Mouse (Mus musculus): Measurements from ENCODE around the gene Ahsg.

Gene Ahsg

GRCm38 (mm10) chr16:22888835-22889234 is 2.2 kb upstream of the Ahsg start:
- no peak for DNase-seq

DNA sequence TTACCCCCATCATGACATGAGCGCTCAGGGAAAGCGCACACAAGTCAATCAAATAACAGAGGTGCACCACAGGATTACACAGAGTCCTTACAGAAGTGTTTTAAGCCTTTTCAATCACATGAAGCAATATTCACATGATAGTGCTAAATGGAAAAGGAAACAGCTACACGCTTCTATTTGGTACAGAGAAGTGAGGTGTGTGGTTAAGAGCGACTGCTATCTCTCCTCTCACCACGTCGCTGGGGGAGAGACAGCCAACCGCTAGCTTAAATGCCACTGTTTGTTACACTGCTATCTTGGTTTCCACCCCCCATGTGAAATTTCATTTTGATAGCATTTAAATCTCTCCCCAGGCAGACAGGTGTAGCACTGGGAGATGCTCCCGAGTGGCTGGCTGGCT is 1.4 kb upstream of the Ahsg start:
- no peak for DNase-seq

DNA sequence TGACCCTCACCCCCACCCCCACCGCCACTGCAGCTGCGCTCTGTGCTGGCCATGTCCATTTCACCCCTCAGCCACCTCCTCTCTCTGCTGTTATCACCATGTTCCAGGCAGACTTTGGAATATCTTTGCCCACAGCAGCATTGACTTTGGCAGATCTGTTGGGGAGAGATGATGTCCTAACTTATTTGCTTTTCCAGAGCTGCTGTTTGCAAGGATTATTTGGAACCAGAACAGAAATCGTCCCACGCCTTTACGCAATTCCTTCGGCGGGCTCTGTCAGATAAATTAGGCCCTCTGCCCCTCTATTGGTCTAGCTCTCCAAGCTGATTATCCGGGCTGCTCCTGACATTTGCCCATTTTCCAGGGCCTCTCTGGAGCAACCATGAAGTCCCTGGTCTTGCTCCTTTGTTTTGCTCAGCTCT is 667 bp downstream of the Ahsg start:
- no peak for DNase-seq

DNA sequence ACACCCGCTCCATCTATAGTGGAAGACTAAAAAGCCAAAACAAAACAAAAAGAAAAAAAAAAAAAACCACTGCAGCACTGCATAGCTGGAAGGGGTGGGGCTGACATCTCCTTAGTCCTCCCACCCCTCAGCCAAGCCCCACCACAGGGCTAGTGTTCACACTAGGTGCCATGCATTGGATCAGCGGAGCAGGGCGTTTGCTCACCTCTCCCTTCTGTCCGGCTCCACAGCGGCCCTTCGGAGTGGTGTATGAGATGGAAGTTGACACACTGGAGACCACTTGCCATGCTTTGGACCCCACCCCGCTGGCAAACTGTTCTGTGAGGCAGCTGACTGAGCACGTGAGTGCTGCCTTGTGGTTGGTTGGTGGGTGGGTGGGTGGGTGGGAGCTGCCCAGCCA is 3.0 kb downstream of the Ahsg start:
- DNase-seq = no peak

GRCm38 (mm10) chr16:22896618-22897017 is 5.5 kb downstream of the Ahsg start:
- no peak for DNase-seq

GRCm38 (mm10) chr16:22899346-22899745 is 8.3 kb downstream of the Ahsg start:
- DNase-seq = no peak

- DNase-seq = no peak
These were observed 8.9 kb downstream of the Ahsg start for GRCm38 (mm10) chr16:22899866-22900570.

GRCm38 (mm10) chr16:22901326-22901725 is 10.2 kb downstream of the Ahsg start:
- no peak for DNase-seq

- no peak for DNase-seq
These were observed 18.2 kb downstream of the Ahsg start for GRCm38 (mm10) chr16:22909290-22909689.

GRCm38 (mm10) chr16:22911986-22912385 is 20.9 kb downstream of the Ahsg start:
- no peak for DNase-seq

DNA sequence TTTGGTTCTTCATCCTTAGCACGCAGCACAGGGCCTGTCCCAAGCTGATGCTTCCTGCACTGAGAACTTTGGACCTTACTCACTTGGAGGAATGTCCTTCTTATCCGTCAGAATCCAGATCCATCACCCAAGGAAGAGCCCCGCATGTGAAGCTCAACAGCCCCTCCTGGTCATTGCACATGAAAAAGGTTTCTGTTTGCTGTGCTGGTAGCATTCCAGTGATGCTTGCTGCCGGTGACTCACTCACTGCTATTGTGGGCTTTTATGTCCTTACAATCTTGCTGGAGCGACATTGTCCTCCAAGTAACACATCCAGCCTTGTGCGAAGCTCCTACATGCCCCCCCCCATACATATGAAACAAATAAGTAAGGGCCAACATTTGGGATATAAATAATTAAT is 21.8 kb downstream of the Ahsg start:
- DNase-seq = no peak

GRCm38 (mm10) chr16:22914276-22914675 is 23.2 kb downstream of the Ahsg start:
- DNase-seq = no peak

DNA sequence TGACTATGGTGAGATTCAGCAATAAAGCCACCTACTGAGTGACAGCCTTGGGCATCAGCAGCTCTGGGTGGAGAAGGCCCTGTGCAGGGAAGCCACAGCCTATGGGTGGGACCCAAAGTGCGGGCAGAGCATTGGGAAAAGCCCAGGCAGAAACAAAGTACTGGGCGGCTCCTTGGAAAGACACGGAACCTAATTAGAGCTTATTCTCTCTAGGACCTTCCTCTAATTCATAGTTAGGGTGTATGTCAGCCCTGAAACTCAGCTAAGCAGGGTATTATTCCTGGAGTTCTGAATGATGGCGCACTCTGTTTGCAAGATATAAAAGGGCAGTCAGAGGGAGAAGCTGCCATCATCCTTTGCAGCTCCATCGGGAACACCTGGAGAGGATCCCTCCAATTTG is 27.0 kb downstream of the Ahsg start, which contains the start of gene Fetub:
TSS of gene Fetub (plus strand) at position 301 of the 400 bp plus-strand sequence.
- no peak for DNase-seq

DNA sequence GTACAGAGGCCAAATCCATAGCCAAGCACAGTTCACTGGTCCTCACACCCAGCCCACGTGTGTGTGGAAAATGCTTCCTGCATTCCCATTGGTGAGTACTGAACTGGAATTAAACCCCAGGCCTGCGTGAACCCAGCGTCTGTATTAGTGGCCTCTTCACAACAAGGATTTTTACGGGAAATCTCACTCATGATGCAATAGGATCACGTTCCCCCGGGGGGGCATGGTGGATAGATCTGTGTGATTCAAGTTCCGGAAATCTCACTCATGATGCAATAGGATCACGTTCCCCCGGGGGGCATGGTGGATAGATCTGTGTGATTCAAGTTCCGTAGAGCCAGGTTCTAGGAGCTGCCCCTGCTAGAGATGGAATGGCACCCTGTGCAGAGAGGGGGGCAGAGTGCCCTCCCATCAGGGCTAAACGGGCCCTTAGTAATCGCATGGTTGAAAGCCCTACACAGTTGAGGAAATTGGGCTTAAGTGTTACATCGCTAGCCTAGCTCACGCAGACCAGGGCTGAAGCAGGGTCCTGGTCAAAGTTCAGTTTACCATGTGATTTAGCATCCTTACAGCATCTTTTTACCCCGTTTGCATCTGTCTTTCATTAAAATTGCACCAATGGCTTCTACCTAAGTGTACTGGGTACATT is 27.7 kb downstream of the Ahsg start:
- DNase-seq = no peak

DNA sequence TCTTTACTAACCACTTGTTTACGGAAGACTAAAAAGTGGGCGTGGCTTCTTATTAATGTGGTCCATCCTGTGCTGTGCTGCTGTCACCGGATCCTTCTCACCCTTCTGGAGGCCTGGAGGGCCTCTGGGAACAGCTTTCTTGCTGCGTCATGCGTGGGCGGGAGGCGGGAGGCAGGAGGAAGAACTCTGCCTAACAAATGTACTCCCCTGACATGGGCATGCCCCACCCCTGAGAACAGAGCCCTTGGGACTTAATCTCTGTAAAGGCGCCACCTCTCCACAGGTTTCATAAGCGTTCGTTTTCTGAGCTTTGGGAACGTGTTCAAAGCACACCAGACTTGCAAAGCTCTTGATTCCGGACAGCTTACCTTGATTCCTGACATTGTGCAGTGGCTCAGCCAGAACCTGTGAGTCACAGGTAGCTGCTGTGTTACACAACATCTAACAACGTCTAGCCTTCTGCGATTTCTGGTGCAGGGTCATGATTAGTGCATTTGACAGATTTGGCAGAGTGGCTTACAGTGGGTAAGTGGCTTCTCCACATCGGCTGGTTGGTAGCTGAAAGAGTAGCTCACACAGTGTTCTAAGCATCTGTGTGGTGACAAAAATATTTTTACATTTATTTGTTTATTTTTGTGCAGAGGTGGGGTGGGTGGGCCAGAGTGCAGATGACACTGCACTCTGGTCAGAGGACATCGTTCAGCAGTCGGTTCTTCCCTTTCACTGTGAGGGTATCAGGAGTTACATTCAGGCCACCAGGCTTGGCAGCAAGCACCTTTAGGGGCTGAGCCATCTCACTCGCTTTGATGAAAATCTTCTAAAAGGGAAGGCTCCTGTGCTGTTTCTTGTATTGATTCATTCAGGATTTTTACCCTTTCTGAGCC is 29.1 kb downstream of the Ahsg start:
- DNase-seq = no peak

DNA sequence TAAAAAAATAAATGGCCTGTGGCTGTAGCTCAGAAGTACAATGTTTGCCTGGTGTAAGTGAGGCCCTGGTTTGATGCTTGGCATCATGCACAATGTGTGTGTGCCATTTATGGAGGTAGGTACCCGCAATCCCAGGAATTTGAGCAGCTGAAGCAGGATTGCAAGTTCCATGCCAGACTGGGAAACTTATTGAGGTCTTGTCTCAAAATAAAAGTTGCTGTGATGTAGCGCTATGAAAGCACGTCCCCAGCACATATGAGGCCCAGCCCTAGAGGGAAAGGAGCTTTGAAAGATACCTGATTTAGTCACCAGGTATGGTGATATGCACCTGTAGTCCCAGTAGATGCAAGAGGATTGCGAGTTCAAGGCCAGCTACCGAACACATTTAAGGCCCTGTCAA is 30.7 kb downstream of the Ahsg start:
- DNase-seq = no peak

- DNase-seq = no peak
These were observed 31.4 kb downstream of the Ahsg start for GRCm38 (mm10) chr16:22922433-22922832.

DNA sequence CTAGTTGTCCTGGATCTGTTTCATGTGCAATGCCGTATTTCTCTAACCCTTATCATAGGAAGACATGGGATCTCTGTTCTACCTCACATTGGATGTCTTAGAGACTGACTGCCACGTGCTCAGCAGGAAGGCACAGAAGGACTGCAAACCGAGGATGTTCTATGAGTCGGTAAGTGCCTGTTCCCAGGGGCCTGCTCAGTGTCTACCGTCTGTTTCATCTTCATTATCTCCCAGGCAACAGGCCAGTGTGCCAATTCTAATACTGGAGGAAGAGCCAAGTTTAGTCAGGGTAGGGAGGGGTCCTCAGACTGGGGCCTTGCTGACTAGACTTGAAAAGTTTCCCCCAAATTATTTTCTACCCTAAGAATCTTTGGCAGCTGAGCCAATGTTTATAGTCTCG is 38.5 kb downstream of the Ahsg start:
- DNase-seq = no peak

DNA sequence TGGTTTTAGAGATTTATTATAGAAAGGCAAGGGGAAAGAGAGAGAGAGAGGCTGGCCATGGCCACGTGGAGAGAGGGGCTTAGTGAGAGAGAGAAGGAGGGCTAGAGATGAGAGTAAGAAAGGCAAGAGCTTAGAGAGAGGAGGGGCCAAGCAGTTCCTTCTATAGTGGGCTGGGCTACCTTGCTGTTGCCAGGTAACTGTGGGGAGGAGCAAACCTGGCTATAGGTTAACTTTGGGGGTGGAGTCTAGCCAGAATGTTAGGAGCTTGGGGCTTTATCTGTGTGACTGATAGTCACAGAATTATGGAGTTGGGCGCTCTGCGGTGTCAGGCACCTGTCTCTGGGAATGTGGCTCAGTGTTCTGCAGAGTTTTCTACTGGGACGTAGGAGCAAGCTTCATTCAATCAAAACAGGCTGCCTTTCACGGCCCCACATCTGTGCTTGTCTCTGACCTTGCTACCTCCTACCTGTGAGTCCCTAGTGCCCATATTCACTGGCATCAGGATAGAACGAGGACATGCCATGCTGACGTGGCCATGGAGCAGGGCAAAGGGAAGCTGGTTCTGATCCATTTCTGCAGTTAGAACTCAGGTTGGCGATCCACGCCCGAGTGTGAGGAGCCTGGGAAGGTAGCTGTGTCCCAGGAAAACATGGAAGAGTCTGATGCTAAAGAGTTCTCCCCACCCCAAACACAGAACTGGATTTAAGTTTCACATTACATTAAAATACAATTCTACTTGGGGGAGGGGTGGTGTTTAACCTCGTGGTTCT is 40.5 kb downstream of the Ahsg start:
- DNase-seq = no peak

- no peak for DNase-seq
These were observed 46.6 kb downstream of the Ahsg start for GRCm38 (mm10) chr16:22937631-22938030.

DNA sequence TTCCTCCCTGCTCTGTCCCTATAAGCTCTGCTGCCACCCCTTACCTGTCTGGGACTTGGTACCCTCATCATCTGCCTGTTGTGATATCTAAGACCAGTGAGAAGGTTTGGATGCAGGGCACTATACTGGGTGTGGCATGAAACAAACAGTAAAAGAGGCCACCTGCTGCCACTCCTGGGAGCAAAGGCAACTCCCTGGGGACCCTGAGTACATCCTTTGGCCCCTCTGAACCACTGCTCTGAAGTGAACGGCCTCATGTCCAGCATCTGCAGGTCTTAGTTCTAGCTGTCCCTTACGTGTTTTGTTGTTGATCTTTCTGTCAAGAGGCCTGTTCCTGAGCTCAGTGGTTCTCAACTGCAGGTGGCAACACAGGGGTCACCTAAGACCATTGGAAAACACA is 47.5 kb downstream of the Ahsg start:
- no peak for DNase-seq

GRCm38 (mm10) chr16:22939120-22939695 is 48.1 kb downstream of the Ahsg start:
- no peak for DNase-seq
